Mouse (Mus musculus): Measurements from ENCODE around the gene Tead1. TPM values are rescaled to one million over a fixed set of nuclear protein-coding genes. Genes with fewer than 3 reads are reported as not detected.

Tead1 gene
- polyA plus RNA-seq, 1 experiment from 2014 or later: 14.9 TPM

- Histone ChIP-seq H3K27me3 (ENCODE audit: insufficient read depth, low read length) (no peaks in the 10 kb centered on the region), H3K36me3 (ENCODE audit: insufficient read depth, low read length) (peaks cover 31% of the 10 kb centered on the region), H3K9ac (ENCODE audit: low read depth, low read length) (no peak overlapping the region), H3K27ac (no peak overlapping the region), H3K4me1 (replicated peaks; ENCODE audit: insufficient read depth, low read length) (no peaks in the 10 kb centered on the region), H3K4me3 (replicated peaks; ENCODE audit: low read depth, low read length) (no peak overlapping the region), H3K4me2 (ENCODE audit: low read length) (no peak overlapping the region), H3K9me3 (replicated peaks; ENCODE audit: low read length) (no peaks in the 10 kb centered on the region)
- DNase-seq (ENCODE audit: low spot score): peak; percentile 76
- TF ChIP-seq CTCF (IDR thresholded peaks at IDR 0.05; ENCODE audit: low read depth): peak; percentile 88
- ATAC-seq (replicated peaks; ENCODE audit: low FRiP score, low read depth): no peak
- 5% methylated on average over 2 of the region's 2 CpGs for WGBS
Measured at GRCm38 (mm10) chr7:112865739-112866138, 186.6 kb downstream of the Tead1 start.

- no peak overlapping the region for H3K9ac ChIP-seq (ENCODE audit: low read depth, low read length)
- peaks cover 7% of the 10 kb centered on the region; the same call in 1 of the 2 replicates for H3K36me3 ChIP-seq (ENCODE audit: insufficient read depth, low read length)
- DNase-seq (ENCODE audit: low spot score): peak; percentile 83
- H3K4me2 ChIP-seq (ENCODE audit: low read length): no peak overlapping the region
- H3K9me3 ChIP-seq (replicated peaks; ENCODE audit: low read length): no peaks in the 10 kb centered on the region
- no peaks in the 10 kb centered on the region; the same call in 1 of the 2 replicates for H3K4me1 ChIP-seq (replicated peaks; ENCODE audit: insufficient read depth, low read length)
- no peak overlapping the region for H3K4me3 ChIP-seq (replicated peaks; ENCODE audit: low read depth, low read length)
- TF ChIP-seq CTCF (IDR thresholded peaks at IDR 0.05; ENCODE audit: low read depth): peak; percentile 72
- 42% methylated on average over 8 of the region's 8 CpGs for WGBS
- H3K27ac ChIP-seq: no peak overlapping the region
- ATAC-seq (replicated peaks; ENCODE audit: low FRiP score, low read depth): no peak
- no peaks in the 10 kb centered on the region for H3K27me3 ChIP-seq (ENCODE audit: insufficient read depth, low read length)
Measured at GRCm38 (mm10) chr7:112868551-112869465, 189.7 kb downstream of the Tead1 start.

- DNase-seq (ENCODE audit: low spot score) (no peak), ATAC-seq (replicated peaks; ENCODE audit: low FRiP score, low read depth) (no peak)
- no peak for TF ChIP-seq CTCF (IDR thresholded peaks at IDR 0.05; ENCODE audit: low read depth)
- no peak overlapping the region for H3K27ac ChIP-seq
- WGBS: 93% methylated on average over 7 of the region's 7 CpGs
- no peak overlapping the region for H3K9ac ChIP-seq (ENCODE audit: low read depth, low read length)
- 0 out of 2 replicates have a peak, but pooled peaks cover 7% of the 10 kb centered on the region for H3K36me3 ChIP-seq (ENCODE audit: insufficient read depth, low read length)
- H3K27me3 ChIP-seq (ENCODE audit: insufficient read depth, low read length): no peaks in the 10 kb centered on the region
- no peaks in the 10 kb centered on the region for H3K9me3 ChIP-seq (replicated peaks; ENCODE audit: low read length)
- H3K4me2 ChIP-seq (ENCODE audit: low read length): no peak overlapping the region
- no peak overlapping the region for H3K4me3 ChIP-seq (replicated peaks; ENCODE audit: low read depth, low read length)
- H3K4me1 ChIP-seq (replicated peaks; ENCODE audit: insufficient read depth, low read length): peaks cover 3% of the 10 kb centered on the region; the same call in 1 of the 2 replicates
Measured at GRCm38 (mm10) chr7:112871752-112872151, 192.6 kb downstream of the Tead1 start.

- ATAC-seq (replicated peaks; ENCODE audit: low FRiP score, low read depth) (no peak), DNase-seq (ENCODE audit: low spot score) (no peak)
- H3K9me3 ChIP-seq (replicated peaks; ENCODE audit: low read length): no peaks in the 10 kb centered on the region
- no peak overlapping the region for H3K4me3 ChIP-seq (replicated peaks; ENCODE audit: low read depth, low read length)
- no peak overlapping the region for H3K4me2 ChIP-seq (ENCODE audit: low read length)
- H3K4me1 ChIP-seq (replicated peaks; ENCODE audit: insufficient read depth, low read length): peaks cover 3% of the 10 kb centered on the region; the same call in 1 of the 2 replicates
- H3K27ac ChIP-seq: peak overlapping the region; percentile 54
- WGBS: 64% methylated on average over 9 of the region's 9 CpGs
- H3K27me3 ChIP-seq (ENCODE audit: insufficient read depth, low read length): no peaks in the 10 kb centered on the region
- TF ChIP-seq CTCF (IDR thresholded peaks at IDR 0.05; ENCODE audit: low read depth): no peak
- H3K36me3 ChIP-seq (ENCODE audit: insufficient read depth, low read length): 0 out of 2 replicates have a peak, but pooled peaks cover 7% of the 10 kb centered on the region
- no peak overlapping the region for H3K9ac ChIP-seq (ENCODE audit: low read depth, low read length)
Measured at GRCm38 (mm10) chr7:112872435-112873196, 193.5 kb downstream of the Tead1 start.

GRCm38 (mm10) chr7:112876128-112876527 is 197.0 kb downstream of the Tead1 start:
- H3K36me3 ChIP-seq (ENCODE audit: insufficient read depth, low read length): 0 out of 2 replicates have a peak, but pooled peaks cover 7% of the 10 kb centered on the region
- no peak overlapping the region for H3K4me2 ChIP-seq (ENCODE audit: low read length)
- TF ChIP-seq CTCF (IDR thresholded peaks at IDR 0.05; ENCODE audit: low read depth): no peak
- no peak overlapping the region for H3K27ac ChIP-seq
- H3K4me1 ChIP-seq (replicated peaks; ENCODE audit: insufficient read depth, low read length): peaks cover 3% of the 10 kb centered on the region; the same call in 1 of the 2 replicates
- 47% methylated on average over 10 of the region's 10 CpGs for WGBS
- no peak overlapping the region for H3K9ac ChIP-seq (ENCODE audit: low read depth, low read length)
- H3K9me3 ChIP-seq (replicated peaks; ENCODE audit: low read length): no peaks in the 10 kb centered on the region
- H3K4me3 ChIP-seq (replicated peaks; ENCODE audit: low read depth, low read length): no peak overlapping the region
- DNase-seq (ENCODE audit: low spot score): no peak
- peak; percentile 60; the same call in 1 of the 2 replicates for ATAC-seq (replicated peaks; ENCODE audit: low FRiP score, low read depth)
- H3K27me3 ChIP-seq (ENCODE audit: insufficient read depth, low read length): no peaks in the 10 kb centered on the region

GRCm38 (mm10) chr7:112883791-112884274 is 204.7 kb downstream of the Tead1 start:
- 49% methylated on average over 8 of the region's 8 CpGs for WGBS
- H3K4me2 ChIP-seq (ENCODE audit: low read length): no peak overlapping the region
- no peaks in the 10 kb centered on the region for H3K9me3 ChIP-seq (replicated peaks; ENCODE audit: low read length)
- no peaks in the 10 kb centered on the region for H3K36me3 ChIP-seq (ENCODE audit: insufficient read depth, low read length)
- H3K9ac ChIP-seq (ENCODE audit: low read depth, low read length): no peak overlapping the region
- TF ChIP-seq CTCF (IDR thresholded peaks at IDR 0.05; ENCODE audit: low read depth): no peak
- H3K4me3 ChIP-seq (replicated peaks; ENCODE audit: low read depth, low read length): no peak overlapping the region
- H3K27me3 ChIP-seq (ENCODE audit: insufficient read depth, low read length): no peaks in the 10 kb centered on the region
- DNase-seq (ENCODE audit: low spot score) (no peak), ATAC-seq (replicated peaks; ENCODE audit: low FRiP score, low read depth) (0 out of 2 replicates have a peak, but pooled peaks have one; percentile 52)
- 0 out of 2 replicates have a peak, but pooled peaks cover 2% of the 10 kb centered on the region for H3K4me1 ChIP-seq (replicated peaks; ENCODE audit: insufficient read depth, low read length)
- H3K27ac ChIP-seq: peak overlapping the region; percentile 31; the same call in 1 of the 2 replicates
